Mouse (Mus musculus) heart, postnatal 0 days (tissue): ENCODE measurements around the gene Pheta1. TPM values are rescaled to one million over a fixed set of nuclear protein-coding genes. Genes with fewer than 3 reads are reported as not detected.

Source experiments
- ATAC-seq: fragments of 200-750 bp; cut with Nextera tagmentation; 2 replicates; pipeline ENCODE4 v1.8.0; 2017; ENCODE audit warnings: low read depth, moderate number of reproducible peaks, moderate library complexity; ENCODE audit not compliant: insufficient read depth
- DNase-seq: peaks from one replicate; pipeline ENCODE4 v3.0.0-alpha.2; 2016; ENCODE audit warnings: low spot score
- H3K27ac ChIP-seq: fragments of 300-500 bp; sonication (generic); 2 replicates; pipeline ENCODE4 v1.5.1; 2014; ENCODE audit warnings: low read depth, mild to moderate bottlenecking
- H3K27me3 ChIP-seq: fragments of 300-500 bp; sonication (generic); 2 replicates; pipeline ENCODE4 v1.6.1; 2014; ENCODE audit warnings: low read length, mixed read lengths; ENCODE audit not compliant: control insufficient read depth, insufficient read depth
- H3K36me3 ChIP-seq: fragments of 300-500 bp; sonication (generic); replicated peaks from 2 replicates; pipeline ENCODE4 v1.6.1; 2014; ENCODE audit warnings: low read length, mixed read lengths; ENCODE audit not compliant: control insufficient read depth, insufficient read depth
- H3K4me1 ChIP-seq: fragments of 300-500 bp; sonication (generic); 2 replicates; pipeline ENCODE4 v1.6.1; 2014; ENCODE audit warnings: antibody characterized with exemption; ENCODE audit not compliant: control insufficient read depth, insufficient read depth
- H3K4me2 ChIP-seq: fragments of 300-500 bp; sonication (generic); 2 replicates; pipeline ENCODE4 v1.6.1; 2014; ENCODE audit warnings: low read depth, mild to moderate bottlenecking, low read length, moderate library complexity
- H3K4me3 ChIP-seq: fragments of 300-500 bp; sonication (generic); 2 replicates; pipeline ENCODE4 v1.5.1; 2014; ENCODE audit warnings: low read depth, low read length
- H3K9ac ChIP-seq: fragments of 300-500 bp; sonication (generic); replicated peaks from 2 replicates; pipeline ENCODE4 v1.6.1; 2014; ENCODE audit warnings: low read depth, low read length, mixed read lengths
- H3K9me3 ChIP-seq: fragments of 300-500 bp; sonication (generic); replicated peaks from 2 replicates; pipeline ENCODE4 v1.6.1; 2016; ENCODE audit warnings: low read length; ENCODE audit not compliant: control insufficient read depth
- CTCF ChIP-seq: IDR thresholded peaks from 2 replicates; pipeline ENCODE4 v1.5.1; 2016; ENCODE audit warnings: antibody characterized with exemption, control low read depth, low read depth
- EP300 ChIP-seq: IDR thresholded peaks from 2 replicates; pipeline ENCODE4 v1.6.1; 2016; ENCODE audit warnings: antibody characterized with exemption, low read depth
- WGBS: fragments of 180-500 bp; shearing (Covaris S2); extraction: QIAGEN DNeasy Blood & Tissue Kit; methylation state at CpG from one replicate; pipeline ENCODE4 v1.1.7; 2014; 5-methylcytosine and 5-hydroxymethylcytosine counted together
- polyA plus RNA-seq: library from polyadenylated mRNA; unstranded; fragments of >200 nt; fragmentation: Nextera tagmentation; extraction: Ambion mirVana; gene quantifications from 2 replicates; pipeline ENCODE4 v1.2.1, GENCODE M21; 2015
- total RNA-seq: library from RNA; depleted of rRNA; stranded (reverse); fragments of >200 nt; gene quantifications from 2 replicates; pipeline ENCODE4 v1.2.3, GENCODE M21; 2014; ENCODE audit warnings: low replicate concordance

Gene Pheta1
- total and polyA plus RNA-seq, 2 experiments from 2014 or later = 16.4 to 32.2 TPM

GRCm38 (mm10) chr5:121836692-121837415 is 11.9 kb upstream of the Pheta1 start:
- Histone ChIP-seq H3K4me1 (peaks cover 28% of the 10 kb centered on the region; the same call in 1 of the 2 replicates), H3K9me3 (no peaks in the 10 kb centered on the region), H3K4me3 (peak overlapping the region; percentile 85), H3K4me2 (peak overlapping the region; percentile 83), H3K27ac (peak overlapping the region; percentile 90), H3K36me3 (no peaks in the 10 kb centered on the region), H3K9ac (peak overlapping the region; percentile 84), H3K27me3 (no peaks in the 10 kb centered on the region)
- DNase-seq (peak; percentile 95), ATAC-seq (peak; percentile 78)
- TF ChIP-seq EP300 (peak; percentile 41), CTCF (no peak)
- WGBS = under 1% methylated on average over 67 of the region's 77 CpGs

DNA sequence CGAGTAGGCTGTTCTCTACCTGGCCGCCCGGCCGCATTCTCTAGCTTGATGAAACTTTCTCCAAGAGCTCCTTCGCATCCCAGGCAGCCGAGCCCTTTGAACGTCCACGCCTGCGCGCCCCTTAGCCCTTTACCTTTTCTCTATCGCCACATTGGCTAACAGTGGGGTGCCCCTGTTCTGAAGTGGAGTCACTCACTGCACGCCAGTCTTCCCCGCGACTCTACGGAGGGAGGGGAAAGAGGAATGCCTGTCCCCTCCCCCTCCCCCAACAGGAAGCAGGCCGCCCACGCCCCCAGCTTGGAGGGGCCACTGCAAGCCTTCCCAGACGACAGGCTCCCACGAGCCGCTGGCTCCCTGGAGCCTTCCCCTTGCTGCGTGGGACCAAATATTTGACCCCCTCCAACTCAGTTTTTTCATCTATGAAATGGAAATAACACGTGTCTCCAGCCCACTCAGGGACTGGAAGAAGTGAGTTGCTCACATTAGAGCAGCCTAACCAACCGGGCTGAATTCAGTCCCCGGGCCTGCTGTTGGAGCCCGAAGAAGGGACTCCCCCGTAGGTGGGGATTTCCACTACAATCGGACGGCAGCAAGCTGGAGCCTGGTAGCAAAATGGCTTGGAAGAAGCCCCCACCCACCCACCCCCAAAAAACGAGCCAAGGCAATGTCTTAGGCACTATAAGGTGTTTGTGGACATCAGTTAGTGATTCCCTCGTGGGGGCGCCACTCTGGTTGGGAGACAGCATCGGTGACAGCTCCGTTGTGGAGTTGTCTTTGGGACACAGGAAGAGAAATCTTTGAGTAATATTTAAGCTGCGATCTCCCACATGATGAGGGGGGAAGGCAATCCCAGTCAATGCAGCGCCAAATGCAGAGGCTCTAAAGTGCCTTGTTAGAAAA is 11.1 kb upstream of the Pheta1 start, which contains the start of gene Sh2b3:
Sh2b3 (minus strand) TSS at position 206 of the 900 bp plus-strand sequence.
- H3K9me3 ChIP-seq = no peaks in the 10 kb centered on the region
- TF ChIP-seq CTCF (no peak), EP300 (no peak; the same call in 1 of the 2 replicates)
- H3K4me2 ChIP-seq = peak within 1 kb of the TSS; percentile 83
- no peak for DNase-seq
- H3K4me3 ChIP-seq = peak within 1 kb of the TSS; percentile 85
- WGBS = 2% methylated on average over 35 of the region's 35 CpGs
- peak; percentile 1; the same call in 1 of the 2 replicates for ATAC-seq
- peaks cover 30% of the 10 kb centered on the region for H3K4me1 ChIP-seq
- no peaks in the 10 kb centered on the region for H3K36me3 ChIP-seq
- H3K27me3 ChIP-seq = no peaks in the 10 kb centered on the region
- H3K9ac ChIP-seq = peak within 1 kb of the TSS; percentile 84
- peak within 1 kb of the TSS; percentile 90 for H3K27ac ChIP-seq

- Histone ChIP-seq H3K4me2 (peak overlapping the region; percentile 83), H3K9ac (peak overlapping the region; percentile 56), H3K4me1 (peaks cover 24% of the 10 kb centered on the region), H3K4me3 (peak overlapping the region; percentile 85), H3K36me3 (no peaks in the 10 kb centered on the region), H3K27ac (peak overlapping the region; percentile 85), H3K27me3 (peaks cover 5% of the 10 kb centered on the region; the same call in 1 of the 2 replicates), H3K9me3 (no peaks in the 10 kb centered on the region)
- 3% methylated on average over 46 of the region's 46 CpGs for WGBS
- DNase-seq (peak; percentile 50), ATAC-seq (no peak)
- TF ChIP-seq EP300 (no peak), CTCF (no peak)
Observed at GRCm38 (mm10) chr5:121838341-121839127, 10.2 kb upstream of the Pheta1 start.

DNA sequence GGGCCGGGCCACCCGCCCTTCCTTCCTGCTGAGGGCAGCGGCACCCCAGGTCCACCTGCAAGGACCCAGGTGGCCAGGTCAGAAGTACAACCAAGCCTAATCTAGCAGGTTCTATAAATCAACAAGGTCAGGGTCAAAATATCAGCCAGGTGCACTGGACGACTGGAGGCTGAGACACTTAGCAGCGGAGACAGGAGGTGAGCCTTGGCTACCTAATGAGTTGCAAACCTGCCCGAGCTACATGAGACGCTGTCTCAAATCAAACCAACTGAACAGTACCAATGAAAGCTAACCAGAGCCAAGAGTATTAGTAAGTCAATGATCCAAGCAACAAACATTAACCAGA is 9.7 kb upstream of the Pheta1 start:
- peak overlapping the region; percentile 85 for H3K27ac ChIP-seq
- WGBS = 43% methylated on average over 7 of the region's 7 CpGs
- ATAC-seq (no peak), DNase-seq (no peak)
- peak overlapping the region; percentile 56 for H3K9ac ChIP-seq
- peaks cover 11% of the 10 kb centered on the region; the same call in 1 of the 2 replicates for H3K27me3 ChIP-seq
- TF ChIP-seq EP300 (no peak), CTCF (no peak)
- H3K36me3 ChIP-seq = no peaks in the 10 kb centered on the region
- H3K4me1 ChIP-seq = peaks cover 24% of the 10 kb centered on the region
- H3K4me3 ChIP-seq = peak overlapping the region; percentile 85
- peak overlapping the region; percentile 83 for H3K4me2 ChIP-seq
- H3K9me3 ChIP-seq = no peaks in the 10 kb centered on the region

DNA sequence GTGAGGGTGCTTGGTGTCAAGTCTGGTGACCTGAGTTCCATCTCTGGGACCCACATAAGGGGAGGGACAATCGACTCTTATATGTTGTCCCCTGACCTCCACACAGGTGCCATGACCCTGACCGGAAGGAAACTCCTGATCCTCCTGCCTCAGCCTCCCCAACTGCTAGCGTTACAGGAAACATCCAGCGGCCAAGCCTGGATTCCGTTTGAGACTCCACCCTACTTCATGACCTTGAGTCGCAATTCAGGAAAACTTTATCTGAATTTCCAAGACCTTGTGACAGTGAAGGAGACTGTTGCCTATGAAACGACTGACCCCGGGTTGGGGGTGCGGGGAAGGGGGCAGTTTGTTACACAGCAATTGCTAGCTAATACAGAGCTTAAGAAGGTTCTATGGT is 7.3 kb upstream of the Pheta1 start:
- WGBS = 80% methylated on average over 9 of the region's 9 CpGs
- Histone ChIP-seq H3K4me1 (peaks cover 17% of the 10 kb centered on the region), H3K9ac (no peak overlapping the region), H3K4me2 (no peak overlapping the region), H3K9me3 (no peaks in the 10 kb centered on the region), H3K27me3 (peaks cover 16% of the 10 kb centered on the region; the same call in 1 of the 2 replicates), H3K4me3 (no peak overlapping the region), H3K36me3 (no peaks in the 10 kb centered on the region), H3K27ac (no peak overlapping the region)
- no peak for DNase-seq
- no peak for ATAC-seq
- TF ChIP-seq EP300 (no peak), CTCF (no peak)
